Mouse (Mus musculus) testis, adult 2 months (tissue): ENCODE data around the gene Cdc14b. TPM values are rescaled to one million over a fixed set of nuclear protein-coding genes. Genes with fewer than 3 reads are reported as not detected.

ENCODE experiments used
- H3K27ac ChIP-seq: fragments of 200-500 bp; 2 replicates; pipeline ENCODE4 v1.5.1; 2012; ENCODE audit warnings: low read depth, low read length; ENCODE audit not compliant: control insufficient read depth, insufficient read depth
- H3K27me3 ChIP-seq: fragments of 200-500 bp; 2 replicates; pipeline ENCODE4 v1.6.1; 2012; ENCODE audit warnings: mild to moderate bottlenecking, low read length, moderate library complexity; ENCODE audit not compliant: control insufficient read depth, insufficient read depth
- H3K36me3 ChIP-seq: fragments of 200-500 bp; 2 replicates; pipeline ENCODE4 v1.6.1; 2012; ENCODE audit warnings: mild to moderate bottlenecking, low read length; ENCODE audit not compliant: control insufficient read depth, insufficient read depth
- H3K4me1 ChIP-seq: fragments of 200-500 bp; 2 replicates; pipeline ENCODE4 v1.6.1; 2012; ENCODE audit warnings: low read length; ENCODE audit not compliant: control insufficient read depth, insufficient read depth
- H3K4me3 ChIP-seq: fragments of 200-500 bp; 2 replicates; pipeline ENCODE4 v1.5.1; 2012; ENCODE audit warnings: low read depth, mild to moderate bottlenecking, low read length, moderate library complexity, mixed read lengths; ENCODE audit not compliant: control insufficient read depth
- CTCF ChIP-seq: fragments of 200-500 bp; IDR thresholded peaks from 2 replicates; pipeline ENCODE4 v1.5.1; 2012; ENCODE audit warnings: low read depth, mild to moderate bottlenecking, inconsistent platforms, low read length, moderate library complexity; ENCODE audit not compliant: control insufficient read depth, insufficient read depth, insufficient replicate concordance
- POLR2A ChIP-seq: fragments of 200-500 bp; IDR thresholded peaks from 2 replicates; pipeline ENCODE4 v1.6.1; 2012; ENCODE audit warnings: low read depth, mild to moderate bottlenecking, inconsistent platforms, low read length, moderate library complexity; ENCODE audit not compliant: control insufficient read depth
- polyA plus RNA-seq: library from polyadenylated mRNA; depleted of rRNA; stranded (reverse); fragments of >200 nt; gene quantifications from 2 replicates; pipeline ENCODE4 v1.2.3, GENCODE M21; 2012

The Cdc14b gene
- polyA plus RNA-seq, 1 experiment, result 60.4 TPM

DNA sequence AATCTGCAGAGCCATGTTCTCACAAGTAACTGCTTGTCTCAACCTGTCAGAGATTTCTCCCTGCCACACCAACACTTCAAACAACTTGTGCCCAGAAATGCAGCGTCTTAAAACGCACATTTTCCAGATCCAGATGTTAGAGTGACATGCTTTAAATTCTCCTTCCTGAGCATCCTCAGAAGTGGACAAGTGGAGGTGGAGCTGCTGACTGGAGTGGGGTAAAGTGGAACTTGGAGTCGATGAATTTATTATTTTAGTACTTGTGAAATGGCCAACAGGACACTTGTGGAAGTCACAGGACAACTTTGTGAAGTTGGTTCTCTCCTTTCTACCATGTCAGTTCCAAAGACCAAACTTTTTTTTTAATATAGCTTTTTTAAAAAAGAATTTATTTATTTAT lies 49.4 kb downstream of the Cdc14b start:
- H3K4me1 ChIP-seq, result no peaks in the 10 kb centered on the region
- H3K27ac ChIP-seq, result no peak overlapping the region
- no peak overlapping the region for H3K4me3 ChIP-seq
- H3K36me3 ChIP-seq, result no peaks in the 10 kb centered on the region
- no peak for TF ChIP-seq CTCF
- TF ChIP-seq POLR2A, result no peak
- no peaks in the 10 kb centered on the region for H3K27me3 ChIP-seq

DNA sequence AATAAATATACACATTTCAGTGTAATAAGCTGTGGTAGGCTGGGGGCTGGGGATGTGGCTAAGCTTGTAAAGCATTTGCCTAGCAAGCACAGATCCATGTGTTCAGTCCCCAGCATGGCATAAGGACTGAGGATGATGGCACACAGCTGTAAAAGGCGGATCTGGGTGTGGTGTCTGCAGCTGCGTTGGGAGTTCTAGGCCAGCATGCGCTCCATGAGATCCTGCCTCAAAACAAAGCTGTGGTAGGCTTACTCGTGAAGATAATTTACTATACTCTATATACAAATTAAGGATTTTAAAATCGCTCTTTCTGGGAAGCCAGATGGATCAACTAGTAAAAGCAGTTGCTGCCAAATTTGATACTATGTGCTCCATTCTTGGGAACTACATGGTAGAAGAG lies 60.2 kb downstream of the Cdc14b start:
- no peaks in the 10 kb centered on the region for H3K27me3 ChIP-seq
- H3K4me3 ChIP-seq, result no peak overlapping the region
- H3K27ac ChIP-seq, result no peak overlapping the region
- H3K4me1 ChIP-seq, result no peaks in the 10 kb centered on the region
- no peak for TF ChIP-seq CTCF
- no peak for TF ChIP-seq POLR2A
- H3K36me3 ChIP-seq, result no peaks in the 10 kb centered on the region

DNA sequence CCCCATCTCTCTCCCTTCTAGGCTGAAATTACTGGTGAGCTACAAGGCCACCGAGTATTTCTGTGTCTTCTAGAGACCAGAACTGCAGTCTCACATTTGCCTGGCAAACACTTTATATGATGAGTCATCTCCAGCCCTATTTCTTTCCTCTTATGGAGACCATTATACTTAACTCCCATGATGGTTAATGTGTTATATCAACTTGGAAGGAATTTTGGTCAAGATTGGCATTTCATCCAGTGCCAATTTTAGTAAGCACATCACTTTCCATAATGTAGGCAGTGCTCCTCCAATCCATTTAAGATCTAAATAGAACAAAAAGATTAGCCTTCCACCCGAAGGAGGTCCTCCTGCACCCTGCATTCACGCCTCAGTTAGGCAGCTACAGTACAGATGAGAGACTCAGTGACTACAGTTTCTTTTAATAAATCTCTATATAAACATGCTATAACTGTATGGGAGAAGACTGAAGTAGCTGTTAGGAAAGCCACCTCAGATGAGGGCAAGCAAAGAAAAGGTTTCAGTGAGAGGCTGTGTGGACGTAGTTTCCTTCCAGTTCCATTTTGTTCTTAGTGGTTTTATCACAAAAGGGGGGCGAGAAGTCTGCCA lies 63.0 kb downstream of the Cdc14b start:
- Histone ChIP-seq H3K4me3 (no peak overlapping the region), H3K36me3 (no peaks in the 10 kb centered on the region)
- TF ChIP-seq POLR2A (no peak), CTCF (no peak)

DNA sequence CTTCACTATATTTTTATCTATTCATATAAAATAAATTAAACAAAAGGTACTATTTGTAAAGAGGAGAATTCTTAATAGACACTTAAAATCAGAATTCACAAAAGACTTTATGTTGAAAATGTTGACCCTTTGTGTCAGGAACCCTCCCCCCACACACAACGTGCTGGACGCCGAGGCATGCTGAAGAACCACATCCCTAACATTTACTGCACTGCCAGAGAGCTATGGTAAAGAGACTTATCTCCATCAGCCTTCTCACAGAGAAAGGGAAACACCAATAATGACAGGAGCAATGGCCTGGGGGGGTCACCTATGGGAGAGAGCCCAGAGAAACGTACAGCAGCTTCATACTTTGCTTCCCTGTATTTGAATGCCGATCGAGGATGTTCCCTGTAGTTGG lies 66.9 kb downstream of the Cdc14b start:
- H3K27ac ChIP-seq, result no peak overlapping the region
- no peaks in the 10 kb centered on the region for H3K4me1 ChIP-seq
- TF ChIP-seq POLR2A, result no peak
- no peak for TF ChIP-seq CTCF
- H3K27me3 ChIP-seq, result no peaks in the 10 kb centered on the region
- H3K4me3 ChIP-seq, result no peak overlapping the region
- no peaks in the 10 kb centered on the region for H3K36me3 ChIP-seq

More for the DNA sequence above, 63.0 kb downstream of the Cdc14b start:
- H3K27me3 ChIP-seq, result no peaks in the 10 kb centered on the region
- no peaks in the 10 kb centered on the region for H3K4me1 ChIP-seq
- H3K27ac ChIP-seq, result no peak overlapping the region

DNA sequence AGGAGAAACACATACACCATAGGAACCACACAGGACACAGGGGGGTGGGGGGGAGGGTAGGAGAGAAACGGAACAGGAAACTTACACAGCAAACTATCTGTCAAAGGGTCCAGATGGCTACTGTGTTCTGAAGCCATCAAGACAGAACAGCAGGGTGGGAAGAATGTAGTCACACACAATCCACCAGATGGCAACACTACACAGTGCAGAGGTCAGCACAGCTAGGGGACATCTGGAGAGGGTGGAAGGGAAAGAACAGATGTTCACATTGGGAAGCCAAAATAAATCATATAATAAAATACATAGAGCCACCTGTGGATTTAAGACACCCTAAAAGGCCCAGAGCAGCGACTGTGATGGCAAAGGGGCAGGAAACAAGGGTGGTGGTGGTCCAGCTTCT lies 69.9 kb downstream of the Cdc14b start:
- Histone ChIP-seq H3K27ac (no peak overlapping the region), H3K4me3 (no peak overlapping the region), H3K36me3 (no peaks in the 10 kb centered on the region), H3K4me1 (no peaks in the 10 kb centered on the region), H3K27me3 (no peaks in the 10 kb centered on the region)
- TF ChIP-seq CTCF (no peak), POLR2A (no peak)

DNA sequence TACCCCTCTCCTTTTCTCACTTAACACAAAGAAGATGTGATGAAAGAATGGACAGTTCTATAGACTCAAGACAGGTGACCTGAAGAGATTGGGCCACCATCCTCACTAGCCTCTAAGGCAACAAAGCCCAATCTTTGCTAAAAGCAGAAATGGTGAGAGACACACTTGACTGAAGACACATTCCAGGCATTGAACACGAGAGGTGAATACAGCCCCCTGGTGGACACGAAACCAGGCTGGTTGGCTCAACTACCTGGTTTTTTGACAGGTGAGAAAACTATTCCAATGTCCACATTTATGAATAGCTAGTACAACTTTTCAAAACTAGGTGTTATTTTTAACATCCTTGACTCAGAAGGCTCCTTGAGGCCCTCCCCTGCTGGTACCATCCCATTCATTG lies 70.4 kb downstream of the Cdc14b start:
- TF ChIP-seq CTCF (no peak), POLR2A (no peak)
- Histone ChIP-seq H3K27ac (no peak overlapping the region), H3K27me3 (no peaks in the 10 kb centered on the region), H3K36me3 (no peaks in the 10 kb centered on the region), H3K4me1 (no peaks in the 10 kb centered on the region), H3K4me3 (no peak overlapping the region)

DNA sequence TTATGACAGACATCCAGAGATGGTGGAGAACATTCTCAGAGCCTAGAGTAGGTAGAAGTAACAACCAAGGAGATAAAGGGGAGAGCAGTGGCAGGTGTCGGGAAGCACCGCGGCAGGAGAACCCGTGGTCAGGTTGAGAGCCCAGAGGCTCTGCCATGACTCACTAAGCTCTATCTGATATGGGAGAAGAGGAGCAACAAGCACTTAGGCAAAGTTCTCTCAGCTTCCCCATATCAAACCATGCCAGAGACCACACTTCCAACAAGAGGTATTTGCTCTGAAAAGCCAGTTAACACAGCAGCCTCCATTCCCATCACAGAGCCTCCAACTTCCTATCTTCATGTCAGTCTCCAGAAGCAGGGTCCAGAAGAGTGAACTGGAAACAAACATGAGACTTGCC lies 74.2 kb downstream of the Cdc14b start:
- no peak overlapping the region for H3K27ac ChIP-seq
- H3K27me3 ChIP-seq, result no peaks in the 10 kb centered on the region
- no peak overlapping the region for H3K4me3 ChIP-seq
- no peaks in the 10 kb centered on the region for H3K4me1 ChIP-seq
- TF ChIP-seq POLR2A (no peak), CTCF (no peak)
- H3K36me3 ChIP-seq, result no peaks in the 10 kb centered on the region

DNA sequence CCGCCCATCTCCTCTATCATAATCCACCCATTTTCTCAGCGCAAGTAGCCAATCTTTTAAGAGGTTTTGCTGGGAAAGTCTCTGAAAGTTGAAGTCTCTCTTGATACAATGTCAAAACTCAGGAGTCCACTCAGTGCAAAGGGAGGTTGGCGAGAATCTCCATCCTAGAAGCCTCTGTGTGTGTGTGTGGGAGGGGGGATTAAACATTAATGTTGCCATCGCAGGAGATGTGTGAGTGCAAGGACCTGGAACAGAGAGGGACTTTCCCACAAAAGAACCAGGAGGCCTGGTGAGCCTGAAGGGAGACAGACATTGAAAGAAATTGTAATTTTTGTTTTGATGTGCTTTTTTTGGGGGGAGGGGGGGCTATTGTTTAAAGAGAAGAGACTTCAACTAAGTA lies 76.8 kb downstream of the Cdc14b start:
- H3K27ac ChIP-seq, result no peak overlapping the region
- TF ChIP-seq CTCF, result no peak
- TF ChIP-seq POLR2A, result no peak
- H3K36me3 ChIP-seq, result no peaks in the 10 kb centered on the region
- H3K4me1 ChIP-seq, result no peaks in the 10 kb centered on the region
- no peaks in the 10 kb centered on the region for H3K27me3 ChIP-seq
- H3K4me3 ChIP-seq, result no peak overlapping the region
